Mouse (Mus musculus): ENCODE data around the gene Itga7.

The Itga7 gene

DNA sequence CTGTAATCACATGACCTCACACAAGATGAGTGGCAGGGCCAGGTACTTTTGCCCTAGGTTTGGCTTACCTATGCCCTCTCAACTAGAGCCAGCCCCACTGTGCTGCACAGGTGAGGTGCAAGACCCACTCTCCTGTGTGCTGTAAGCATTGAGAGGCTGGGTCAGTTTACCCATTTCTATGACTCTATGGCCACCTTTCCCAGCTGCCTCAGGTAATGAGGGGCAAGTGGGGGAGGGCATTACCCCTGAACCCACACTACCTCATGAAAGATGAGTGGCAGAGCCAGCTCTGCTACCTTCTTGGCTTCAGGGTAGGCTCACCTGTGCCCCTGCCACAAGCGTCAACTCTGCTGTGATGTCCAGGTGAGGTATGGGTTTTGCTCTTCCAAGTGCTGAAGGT, 62.2 kb downstream of the Itga7 start:
- no peak for DNase-seq

DNA sequence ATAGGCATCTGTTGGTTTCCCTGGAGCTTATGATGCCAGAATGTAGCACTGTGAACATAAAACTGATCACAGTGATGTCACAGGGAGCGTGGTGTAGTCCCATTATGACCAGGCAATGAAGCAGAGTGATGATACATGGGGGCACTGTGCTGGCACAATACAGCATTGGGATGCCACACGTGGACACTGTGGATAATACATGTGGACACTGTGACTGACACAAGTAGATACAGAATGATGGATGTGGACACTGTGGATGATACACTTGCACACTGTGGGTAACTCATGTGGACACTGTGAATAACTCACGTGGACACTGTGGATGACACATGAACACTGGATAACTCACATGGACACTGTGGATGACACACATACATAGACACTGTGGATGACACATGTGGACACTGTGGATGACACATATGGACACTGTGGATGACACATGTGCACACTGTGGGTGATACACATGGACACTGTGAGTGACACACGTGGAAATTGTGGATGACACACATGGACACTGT, 63.0 kb downstream of the Itga7 start:
- DNase-seq = no peak

DNA sequence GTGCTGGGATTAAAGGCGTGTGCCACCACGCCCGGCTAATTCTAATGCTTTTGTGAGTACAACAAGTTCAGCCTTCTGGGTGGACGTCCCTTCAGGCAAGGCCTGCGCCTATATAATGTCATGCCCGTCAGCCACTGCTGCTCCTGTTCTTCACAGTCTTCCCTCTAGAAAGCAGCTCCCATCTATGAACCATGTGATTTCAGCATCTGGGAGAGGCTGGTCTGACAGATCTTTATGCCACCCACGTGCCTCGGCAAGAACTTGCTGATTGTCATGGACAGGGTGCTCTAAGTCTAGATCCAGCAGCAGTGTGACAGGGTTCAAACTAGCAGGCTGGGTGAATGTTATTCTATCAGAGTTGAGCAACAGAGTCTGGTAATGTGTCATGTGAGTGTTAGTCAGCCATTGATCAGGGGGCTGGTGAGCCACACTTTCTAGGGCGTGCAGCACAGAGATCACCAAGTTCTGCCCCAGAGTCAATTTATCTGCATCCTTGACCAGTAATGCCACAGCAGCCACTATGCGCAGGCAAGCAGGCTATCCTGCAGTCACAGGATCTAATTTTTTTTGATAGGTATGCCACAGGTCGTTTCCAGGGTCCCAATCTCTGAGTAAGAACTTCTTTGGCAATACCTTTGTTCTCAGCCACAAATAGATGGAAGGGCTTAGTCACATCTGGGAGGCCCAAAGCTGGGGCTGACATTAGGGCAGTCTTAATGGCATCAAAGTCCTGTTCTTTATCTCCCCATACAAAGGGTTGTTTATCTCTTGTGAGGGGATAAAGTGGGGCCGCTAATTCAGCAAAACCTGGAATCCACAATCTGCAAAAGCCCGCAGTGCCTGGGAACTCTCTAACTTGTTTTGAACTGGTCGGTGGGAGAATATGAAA, 70.7 kb downstream of the Itga7 start:
- DNase-seq = no peak

Measured in cerebellum, adult 8-10 months (tissue).